Mouse (Mus musculus) bone marrow macrophage, adult 2 months (primary cell): ENCODE results near the gene Syde2. TPM values are rescaled to one million over a fixed set of nuclear protein-coding genes. Genes with fewer than 3 reads are reported as not detected.
"Not testable (repeated sequence)": the region's sequence is repeated elsewhere in the genome, so short reads cannot be mapped to it uniquely, and the experiment has no call there.

ENCODE experiments used
- H3K27ac ChIP-seq: 2 replicates; pipeline ENCODE4 v1.5.1; 2012; ENCODE audit warnings: low read depth, low read length; ENCODE audit not compliant: insufficient read depth
- H3K4me1 ChIP-seq: 2 replicates; pipeline ENCODE4 v1.6.1; 2012; ENCODE audit warnings: low read length; ENCODE audit not compliant: control insufficient read depth, insufficient read depth
- H3K4me3 ChIP-seq: 2 replicates; pipeline ENCODE4 v1.5.1; 2012; ENCODE audit warnings: mild to moderate bottlenecking, low read length, moderate library complexity; ENCODE audit not compliant: insufficient read depth
- CTCF ChIP-seq: IDR thresholded peaks from 2 replicates; pipeline ENCODE4 v1.5.1; 2012; ENCODE audit warnings: low read depth, mild to moderate bottlenecking, low read length, moderate library complexity
- POLR2A ChIP-seq: IDR thresholded peaks from 2 replicates; pipeline ENCODE4 v1.6.1; 2012; ENCODE audit warnings: mild to moderate bottlenecking, low read depth, low read length, borderline replicate concordance
- polyA plus RNA-seq: library from polyadenylated mRNA; stranded (reverse); fragments of >200 nt; gene quantifications from 2 replicates; pipeline ENCODE4 v1.2.4, GENCODE M21; 2012; ENCODE audit not compliant: missing spikeins, insufficient read depth, insufficient read length

Syde2 gene
- polyA plus RNA-seq, 1 experiment: not detected

GRCm38 (mm10) chr3:145950815-145951130 is 36.9 kb upstream of the Syde2 start:
- Histone ChIP-seq H3K4me3 (no peak overlapping the region), H3K4me1 (peaks cover 6% of the 10 kb centered on the region; the same call in 1 of the 2 replicates)

GRCm38 (mm10) chr3:145951287-145952165 is 36.1 kb upstream of the Syde2 start:
- H3K4me3 ChIP-seq: no peak overlapping the region
- no peak overlapping the region for H3K27ac ChIP-seq
- TF ChIP-seq POLR2A (no peak), CTCF (no peak)
- peaks cover 5% of the 10 kb centered on the region; the same call in 1 of the 2 replicates for H3K4me1 ChIP-seq

More at GRCm38 (mm10) chr3:145950815-145951130, 36.9 kb upstream of the Syde2 start:
- no peak overlapping the region for H3K27ac ChIP-seq
- TF ChIP-seq POLR2A (no peak), CTCF (no peak)

GRCm38 (mm10) chr3:145952945-145953344 is 34.7 kb upstream of the Syde2 start:
- Histone ChIP-seq H3K4me3 (no peak overlapping the region), H3K27ac (no peak overlapping the region), H3K4me1 (peaks cover 3% of the 10 kb centered on the region; the same call in 1 of the 2 replicates)
- TF ChIP-seq POLR2A (no peak), CTCF (no peak)

- H3K27ac ChIP-seq: no peak overlapping the region
- TF ChIP-seq POLR2A: no peak
- peaks cover 3% of the 10 kb centered on the region; the same call in 1 of the 2 replicates for H3K4me1 ChIP-seq
- no peak overlapping the region for H3K4me3 ChIP-seq
Measured at GRCm38 (mm10) chr3:145953411-145953810, 34.3 kb upstream of the Syde2 start.

- no peak overlapping the region for H3K4me3 ChIP-seq
- no peak overlapping the region for H3K27ac ChIP-seq
- H3K4me1 ChIP-seq: peaks cover 12% of the 10 kb centered on the region
- TF ChIP-seq CTCF (no peak), POLR2A (no peak)
Measured at GRCm38 (mm10) chr3:145959824-145960223, 27.8 kb upstream of the Syde2 start.

GRCm38 (mm10) chr3:145962411-145962810 is 25.3 kb upstream of the Syde2 start:
- no peak overlapping the region for H3K4me3 ChIP-seq
- TF ChIP-seq POLR2A: no peak
- no peak for TF ChIP-seq CTCF
- H3K27ac ChIP-seq: no peak overlapping the region
- H3K4me1 ChIP-seq: peaks cover 15% of the 10 kb centered on the region

- Histone ChIP-seq H3K4me1 (peaks cover 15% of the 10 kb centered on the region), H3K4me3 (peak overlapping the region; percentile 36), H3K27ac (peak overlapping the region; percentile 34; the same call in 1 of the 2 replicates)
- TF ChIP-seq POLR2A (no peak), CTCF (no peak)
Measured at GRCm38 (mm10) chr3:145963101-145964017, 24.3 kb upstream of the Syde2 start.

- Histone ChIP-seq H3K4me1 (peaks cover 15% of the 10 kb centered on the region), H3K4me3 (peak overlapping the region; percentile 36), H3K27ac (peak overlapping the region; percentile 34; the same call in 1 of the 2 replicates)
- TF ChIP-seq POLR2A (no peak), CTCF (no peak)
Measured at GRCm38 (mm10) chr3:145964018-145964387, 23.7 kb upstream of the Syde2 start.

- TF ChIP-seq CTCF (no peak), POLR2A (no peak)
- Histone ChIP-seq H3K4me1 (peaks cover 15% of the 10 kb centered on the region), H3K4me3 (no peak overlapping the region), H3K27ac (no peak overlapping the region; the same call in 1 of the 2 replicates)
Measured at GRCm38 (mm10) chr3:145964473-145964872, 23.2 kb upstream of the Syde2 start.

GRCm38 (mm10) chr3:145965583-145965982 is 22.1 kb upstream of the Syde2 start:
- H3K27ac ChIP-seq, H3K4me3 ChIP-seq: not testable (repeated sequence)
- peaks cover 15% of the 10 kb centered on the region for H3K4me1 ChIP-seq
